Mouse (Mus musculus): ENCODE data around the gene Crtc3. TPM values are rescaled to one million over a fixed set of nuclear protein-coding genes. Genes with fewer than 3 reads are reported as not detected.
A peak's percentile ranks its signal among the peaks of the same experiment; 100 is the strongest.

Gene Crtc3
- polyA plus RNA-seq, 1 experiment from 2014 or later: 4.1 TPM

DNA sequence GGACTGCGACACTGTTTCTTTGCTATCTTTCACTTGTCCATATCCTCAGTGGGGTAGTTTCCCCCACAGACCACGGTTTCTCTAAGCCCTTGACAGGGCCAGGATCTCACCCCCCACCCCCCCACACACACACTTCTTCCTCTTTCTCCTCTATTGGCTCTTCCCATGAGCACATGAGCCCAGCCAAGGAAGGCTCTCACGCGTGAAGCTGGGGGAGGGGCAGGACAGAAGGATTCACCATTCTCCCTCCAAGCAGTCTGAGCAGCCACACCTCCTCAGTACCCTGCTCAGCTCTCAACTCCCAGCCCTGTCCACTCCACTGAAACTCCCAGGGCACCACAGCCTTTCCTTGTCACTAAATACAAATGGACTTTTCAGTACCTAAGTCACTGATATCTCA is 47.2 kb downstream of the Crtc3 start:
- peaks cover 47% of the 10 kb centered on the region for H3K4me1 ChIP-seq (ENCODE audit: insufficient read depth)
- ATAC-seq (peak; percentile 47; the same call in 1 of the 2 replicates), DNase-seq (peak; percentile 67)
- peak overlapping the region; percentile 42 for H3K4me2 ChIP-seq (ENCODE audit: low read depth, low read length)
- no peaks in the 10 kb centered on the region for H3K27me3 ChIP-seq (ENCODE audit: insufficient read depth, low read length)
- no peaks in the 10 kb centered on the region for H3K9me3 ChIP-seq (ENCODE audit: low read length)
- no peak for TF ChIP-seq CTCF (IDR thresholded peaks at IDR 0.05; ENCODE audit: low read depth)
- no peak for TF ChIP-seq EP300 (IDR thresholded peaks at IDR 0.05; ENCODE audit: low read depth)
- 0 out of 2 replicates have a peak overlapping the region, but pooled peaks have one; percentile 11 for H3K9ac ChIP-seq (replicated peaks)
- H3K36me3 ChIP-seq (replicated peaks; ENCODE audit: insufficient read depth, low read length): no peaks in the 10 kb centered on the region
- H3K4me3 ChIP-seq (ENCODE audit: low read depth, low read length): no peak overlapping the region
- peak overlapping the region; percentile 62 for H3K27ac ChIP-seq (ENCODE audit: low read depth)
- whole genome bisulfite sequencing (ENCODE audit: insufficient replicate concordance): 26% methylated on average over 4 of the region's 4 CpGs

DNA sequence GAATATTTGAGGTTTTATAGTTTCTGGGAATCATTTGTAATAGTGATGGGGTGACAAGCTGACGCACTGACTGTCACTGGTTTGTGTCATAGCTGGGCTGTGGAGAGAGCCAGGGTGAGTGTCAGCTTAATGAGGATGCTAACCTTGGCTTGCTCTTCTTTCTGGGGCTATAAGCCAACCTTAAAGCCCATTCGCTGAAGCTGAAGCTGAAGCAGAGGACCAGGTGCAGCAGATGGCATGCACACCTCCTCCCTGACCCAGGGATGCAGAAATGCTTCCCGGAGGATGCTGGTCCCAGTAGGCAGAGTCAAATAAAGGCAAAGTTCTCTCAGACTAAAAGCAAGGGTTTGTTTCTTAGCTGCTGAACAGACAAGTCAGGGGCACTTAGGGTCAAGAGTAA is 48.7 kb downstream of the Crtc3 start:
- Histone ChIP-seq H3K36me3 (replicated peaks; ENCODE audit: insufficient read depth, low read length) (no peaks in the 10 kb centered on the region), H3K27me3 (ENCODE audit: insufficient read depth, low read length) (no peaks in the 10 kb centered on the region), H3K9ac (replicated peaks) (no peak overlapping the region), H3K9me3 (ENCODE audit: low read length) (no peaks in the 10 kb centered on the region), H3K4me2 (ENCODE audit: low read depth, low read length) (no peak overlapping the region), H3K27ac (ENCODE audit: low read depth) (peak overlapping the region; percentile 62; the same call in 1 of the 2 replicates), H3K4me1 (ENCODE audit: insufficient read depth) (peaks cover 55% of the 10 kb centered on the region), H3K4me3 (ENCODE audit: low read depth, low read length) (no peak overlapping the region)
- no peak for DNase-seq
- ATAC-seq: no peak
- no peak for TF ChIP-seq EP300 (IDR thresholded peaks at IDR 0.05; ENCODE audit: low read depth)
- no peak for TF ChIP-seq CTCF (IDR thresholded peaks at IDR 0.05; ENCODE audit: low read depth)
- 76% methylated on average over 3 of the region's 3 CpGs for WGBS (ENCODE audit: insufficient replicate concordance)

GRCm38 (mm10) chr7:80638460-80638859 is 50.2 kb downstream of the Crtc3 start:
- H3K27ac ChIP-seq (ENCODE audit: low read depth): 0 out of 2 replicates have a peak overlapping the region, but pooled peaks have one; percentile 24
- DNase-seq (no peak), ATAC-seq (no peak)
- H3K9ac ChIP-seq (replicated peaks): no peak overlapping the region
- no peaks in the 10 kb centered on the region for H3K9me3 ChIP-seq (ENCODE audit: low read length)
- H3K27me3 ChIP-seq (ENCODE audit: insufficient read depth, low read length): no peaks in the 10 kb centered on the region
- H3K4me3 ChIP-seq (ENCODE audit: low read depth, low read length): no peak overlapping the region
- no peak for TF ChIP-seq EP300 (IDR thresholded peaks at IDR 0.05; ENCODE audit: low read depth)
- TF ChIP-seq CTCF (IDR thresholded peaks at IDR 0.05; ENCODE audit: low read depth): no peak
- H3K4me2 ChIP-seq (ENCODE audit: low read depth, low read length): no peak overlapping the region
- no peaks in the 10 kb centered on the region for H3K36me3 ChIP-seq (replicated peaks; ENCODE audit: insufficient read depth, low read length)
- peaks cover 55% of the 10 kb centered on the region for H3K4me1 ChIP-seq (ENCODE audit: insufficient read depth)
- 60% methylated on average over 10 of the region's 10 CpGs for WGBS (ENCODE audit: insufficient replicate concordance)

DNA sequence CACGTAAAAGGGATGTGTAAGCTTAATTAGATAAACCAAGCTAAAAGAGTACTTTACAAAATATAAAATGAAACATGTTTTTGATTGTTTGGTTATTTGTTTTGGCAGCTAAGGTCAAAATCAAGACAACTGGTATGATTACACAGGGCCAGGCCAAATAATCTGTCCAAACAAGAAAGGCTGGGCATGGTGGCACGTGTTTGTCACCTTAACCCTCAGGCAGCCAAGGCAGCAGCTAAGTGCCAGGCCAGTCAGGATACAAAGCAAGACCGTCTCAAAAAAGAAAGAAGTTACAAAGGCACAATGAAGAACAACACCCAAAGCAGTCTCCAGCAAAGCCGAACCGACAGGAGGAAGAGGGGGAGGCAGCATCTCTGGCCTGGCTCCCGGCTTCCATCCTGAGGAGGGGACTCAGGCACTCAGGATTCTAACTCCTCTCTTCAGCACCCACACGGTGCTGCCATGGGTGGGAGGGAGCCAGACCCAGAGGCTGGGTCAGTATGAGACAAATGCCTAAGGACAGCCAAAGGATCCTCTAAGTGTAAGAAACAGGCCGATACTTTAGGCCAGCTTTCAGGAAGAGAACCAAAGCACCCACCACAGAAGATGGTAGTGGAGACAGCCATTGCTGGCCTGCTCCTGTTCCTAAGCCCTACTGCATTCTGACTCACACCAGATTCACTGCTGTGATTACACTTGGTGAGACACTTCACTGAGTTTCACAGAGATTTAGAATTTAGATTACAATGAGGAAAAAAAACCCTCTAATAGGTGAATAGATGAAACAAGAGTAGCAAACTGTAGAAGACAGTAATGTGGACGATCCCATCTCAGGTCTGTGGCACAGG is 51.5 kb downstream of the Crtc3 start:
- H3K36me3 ChIP-seq (replicated peaks; ENCODE audit: insufficient read depth, low read length): no peaks in the 10 kb centered on the region
- H3K9me3 ChIP-seq (ENCODE audit: low read length): no peaks in the 10 kb centered on the region
- TF ChIP-seq EP300 (IDR thresholded peaks at IDR 0.05; ENCODE audit: low read depth) (no peak), CTCF (IDR thresholded peaks at IDR 0.05; ENCODE audit: low read depth) (no peak)
- H3K9ac ChIP-seq (replicated peaks): no peak overlapping the region
- WGBS (ENCODE audit: insufficient replicate concordance): 53% methylated on average over 9 of the region's 9 CpGs
- H3K4me2 ChIP-seq (ENCODE audit: low read depth, low read length): no peak overlapping the region
- no peaks in the 10 kb centered on the region for H3K27me3 ChIP-seq (ENCODE audit: insufficient read depth, low read length)
- H3K4me3 ChIP-seq (ENCODE audit: low read depth, low read length): no peak overlapping the region
- DNase-seq: no peak
- peaks cover 46% of the 10 kb centered on the region for H3K4me1 ChIP-seq (ENCODE audit: insufficient read depth)
- peak overlapping the region; percentile 57; the same call in 1 of the 2 replicates for H3K27ac ChIP-seq (ENCODE audit: low read depth)
- no peak for ATAC-seq

DNA sequence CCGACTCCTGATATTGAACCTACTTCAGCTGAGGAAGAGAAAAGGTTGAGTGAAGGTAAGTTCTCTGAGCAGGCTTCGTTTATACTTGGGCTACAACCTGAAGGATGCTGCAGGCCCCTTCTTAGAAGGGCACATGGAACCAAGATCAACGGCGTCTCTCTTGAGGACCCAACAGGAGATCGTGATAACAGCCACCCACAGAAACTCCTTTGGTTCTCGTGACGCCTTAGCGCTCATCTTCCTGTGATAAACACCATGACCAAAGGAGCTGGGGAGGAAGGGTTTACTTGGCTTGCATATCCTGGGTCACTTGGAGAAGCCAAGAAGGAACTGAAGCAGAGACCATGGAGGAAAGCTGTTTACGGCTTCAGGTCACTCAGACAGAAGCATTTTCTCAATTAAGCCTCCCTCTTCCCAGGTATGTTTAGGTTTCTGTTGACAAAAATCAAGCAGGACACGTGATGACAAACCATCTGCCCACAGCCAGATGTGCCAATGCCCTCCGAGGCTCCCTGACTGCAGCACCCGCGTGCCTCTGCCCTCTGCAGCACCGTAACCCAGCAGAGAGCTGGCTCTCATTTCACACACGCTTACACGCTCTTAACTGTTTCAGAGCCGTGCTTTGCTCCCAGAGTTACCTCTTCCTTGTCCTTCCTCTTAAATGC is 52.3 kb downstream of the Crtc3 start:
- TF ChIP-seq CTCF (IDR thresholded peaks at IDR 0.05; ENCODE audit: low read depth): no peak
- no peak for TF ChIP-seq EP300 (IDR thresholded peaks at IDR 0.05; ENCODE audit: low read depth)
- H3K4me3 ChIP-seq (ENCODE audit: low read depth, low read length): no peak overlapping the region
- no peak overlapping the region for H3K9ac ChIP-seq (replicated peaks)
- WGBS (ENCODE audit: insufficient replicate concordance): 33% methylated on average over 17 of the region's 17 CpGs
- no peak; the same call in 1 of the 2 replicates for ATAC-seq
- peaks cover 44% of the 10 kb centered on the region for H3K4me1 ChIP-seq (ENCODE audit: insufficient read depth)
- no peak for DNase-seq
- H3K27ac ChIP-seq (ENCODE audit: low read depth): peak overlapping the region; percentile 57
- H3K36me3 ChIP-seq (replicated peaks; ENCODE audit: insufficient read depth, low read length): no peaks in the 10 kb centered on the region
- H3K9me3 ChIP-seq (ENCODE audit: low read length): no peaks in the 10 kb centered on the region
- no peaks in the 10 kb centered on the region for H3K27me3 ChIP-seq (ENCODE audit: insufficient read depth, low read length)
- no peak overlapping the region for H3K4me2 ChIP-seq (ENCODE audit: low read depth, low read length)

DNA sequence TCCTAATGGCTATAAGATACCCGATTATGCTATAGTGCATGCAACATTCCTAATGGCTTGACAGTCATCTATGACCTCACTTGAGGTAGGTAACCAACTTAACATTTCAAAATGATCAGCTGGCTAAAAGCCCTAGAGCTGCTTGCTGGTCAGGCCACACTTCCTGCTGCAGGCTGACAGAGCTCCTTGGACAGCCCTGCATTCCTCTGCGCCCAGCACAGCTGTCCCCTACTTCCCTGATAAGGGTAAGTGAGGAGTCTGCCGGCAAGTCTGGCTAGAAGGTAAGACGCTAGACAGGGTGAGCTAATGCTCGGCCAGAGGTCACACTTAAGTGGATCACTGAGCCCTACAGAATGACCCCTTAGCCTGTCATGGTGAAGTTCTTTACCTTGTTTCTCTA is 52.8 kb downstream of the Crtc3 start:
- no peaks in the 10 kb centered on the region for H3K36me3 ChIP-seq (replicated peaks; ENCODE audit: insufficient read depth, low read length)
- H3K9ac ChIP-seq (replicated peaks): no peak overlapping the region
- TF ChIP-seq CTCF (IDR thresholded peaks at IDR 0.05; ENCODE audit: low read depth) (no peak), EP300 (IDR thresholded peaks at IDR 0.05; ENCODE audit: low read depth) (no peak)
- no peak overlapping the region for H3K4me3 ChIP-seq (ENCODE audit: low read depth, low read length)
- H3K9me3 ChIP-seq (ENCODE audit: low read length): no peaks in the 10 kb centered on the region
- 32% methylated on average over 5 of the region's 5 CpGs for WGBS (ENCODE audit: insufficient replicate concordance)
- DNase-seq (no peak), ATAC-seq (no peak)
- H3K27me3 ChIP-seq (ENCODE audit: insufficient read depth, low read length): no peaks in the 10 kb centered on the region
- H3K4me2 ChIP-seq (ENCODE audit: low read depth, low read length): no peak overlapping the region
- peaks cover 44% of the 10 kb centered on the region for H3K4me1 ChIP-seq (ENCODE audit: insufficient read depth)
- H3K27ac ChIP-seq (ENCODE audit: low read depth): peak overlapping the region; percentile 57

Data from liver, postnatal 0 days (tissue).